Mouse (Mus musculus): Measurements from ENCODE around the gene Twsg1.
"Not testable (repeated sequence)": the region's sequence is repeated elsewhere in the genome, so short reads cannot be mapped to it uniquely, and the experiment has no call there.

Twsg1 gene

GRCm38 (mm10) chr17:65950622-65951404 is at the start of gene Twsg1:
TSS of gene Twsg1 (minus strand) at chr17:65951226.
- DNase-seq (ENCODE audit: low spot score): peak; percentile 97

GRCm38 (mm10) chr17:65988151-65988820 is 37.3 kb upstream of the Twsg1 start:
- no peak for DNase-seq (ENCODE audit: low spot score)

- not testable (repeated sequence) for DNase-seq (ENCODE audit: low spot score)
Observed at GRCm38 (mm10) chr17:65976720-65977119, 25.7 kb upstream of the Twsg1 start.

GRCm38 (mm10) chr17:65967751-65968150 is 16.7 kb upstream of the Twsg1 start:
- no peak for DNase-seq (ENCODE audit: low spot score)

- no peak for DNase-seq (ENCODE audit: low spot score)
Observed at GRCm38 (mm10) chr17:65962263-65962662, 11.2 kb upstream of the Twsg1 start.

DNA sequence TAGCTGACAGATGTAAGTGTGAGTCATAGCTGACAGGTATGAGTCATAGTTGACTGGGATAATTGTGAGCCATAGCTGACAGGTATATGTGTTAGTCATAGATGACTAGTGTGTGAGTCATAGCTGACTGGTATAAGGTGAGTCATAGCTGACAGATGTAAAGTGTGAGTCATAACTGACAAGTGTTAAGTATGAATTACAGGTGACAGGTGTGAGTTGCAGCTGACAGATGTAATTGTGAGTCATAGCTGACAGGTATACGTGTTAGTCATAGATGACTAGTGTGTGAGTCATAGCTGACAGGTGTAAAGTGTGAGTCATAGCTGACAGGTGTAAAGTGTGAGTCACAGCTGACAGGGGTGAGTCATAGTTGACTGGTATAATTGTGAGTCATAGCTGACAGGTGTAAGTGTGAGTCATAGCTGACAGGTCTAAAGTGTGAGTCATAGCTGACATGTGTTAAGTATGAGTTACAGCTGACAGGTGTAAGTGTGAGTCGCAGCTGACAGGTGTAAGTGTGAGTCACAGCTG is 10.6 kb upstream of the Twsg1 start:
- peak; percentile 84 for DNase-seq (ENCODE audit: low spot score)

DNA sequence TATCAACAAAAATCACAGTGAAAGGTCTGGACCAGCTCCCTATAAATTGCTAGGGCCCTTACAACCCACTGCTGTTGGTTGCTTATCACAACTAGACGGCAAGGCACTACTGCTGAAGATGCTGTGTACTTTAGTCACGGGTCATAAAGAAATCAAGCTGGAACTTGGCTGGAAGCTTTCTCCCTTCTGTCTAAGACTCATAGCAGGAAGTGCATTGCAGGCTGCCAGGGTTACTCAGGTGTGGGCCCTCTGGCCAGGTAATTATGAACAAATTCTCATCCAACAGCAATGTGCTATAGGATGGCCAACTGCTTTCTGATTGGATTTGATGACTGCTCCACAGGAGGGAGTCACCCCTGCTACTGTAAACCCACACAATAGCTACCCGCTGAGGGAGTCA is 8.0 kb upstream of the Twsg1 start:
- DNase-seq (ENCODE audit: low spot score): no peak

DNA sequence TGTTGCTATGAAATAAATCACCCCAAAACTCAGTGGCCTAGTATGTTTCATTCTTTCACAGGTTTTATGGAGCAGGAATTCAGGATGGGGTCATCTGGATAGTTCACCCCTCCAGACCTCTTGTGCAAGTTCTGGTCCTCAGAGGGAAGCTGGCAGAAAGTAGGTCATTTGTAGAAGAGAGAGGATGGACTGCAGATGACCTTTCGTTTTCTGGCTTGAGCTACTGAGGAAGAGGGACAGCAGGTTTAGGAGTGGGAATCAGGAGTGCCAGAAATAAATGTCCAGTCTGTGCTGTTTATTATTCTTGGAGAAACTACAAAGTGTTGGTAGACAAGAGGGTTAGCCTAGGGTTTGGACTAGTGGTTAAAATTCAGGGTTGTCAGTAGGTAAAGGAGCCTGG is 7.3 kb upstream of the Twsg1 start:
- DNase-seq (ENCODE audit: low spot score): peak; percentile 36

DNA sequence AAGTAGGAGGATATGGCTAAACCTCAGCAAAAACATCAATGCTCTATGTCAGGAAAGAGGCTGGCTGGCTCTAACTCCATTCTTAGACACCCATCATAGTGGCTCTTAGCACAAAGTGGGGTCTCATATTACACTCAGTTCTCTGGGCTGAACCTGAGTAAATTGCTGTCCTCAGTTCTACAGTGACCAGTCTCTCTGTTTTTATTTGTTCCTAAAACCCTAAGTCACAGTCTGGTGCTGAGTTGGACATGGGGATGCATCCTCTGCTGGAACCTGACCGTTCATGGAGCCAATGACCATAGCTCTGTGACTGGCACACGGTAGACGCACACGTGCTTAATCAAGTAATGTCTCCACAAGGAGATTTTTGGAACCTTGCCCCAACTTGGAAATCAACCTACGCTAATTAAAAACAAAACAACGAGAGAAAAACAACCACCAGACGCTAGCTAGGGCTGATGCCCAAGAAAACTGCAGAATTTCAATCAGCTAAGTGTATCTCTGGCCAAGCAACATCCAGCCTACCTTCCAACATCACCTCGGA is 6.8 kb upstream of the Twsg1 start:
- peak; percentile 38 for DNase-seq (ENCODE audit: low spot score)

- DNase-seq (ENCODE audit: low spot score): peak; percentile 42
Observed at GRCm38 (mm10) chr17:65956993-65957781, 6.2 kb upstream of the Twsg1 start.

GRCm38 (mm10) chr17:65956140-65956539 is 5.1 kb upstream of the Twsg1 start:
- DNase-seq (ENCODE audit: low spot score): no peak

DNA sequence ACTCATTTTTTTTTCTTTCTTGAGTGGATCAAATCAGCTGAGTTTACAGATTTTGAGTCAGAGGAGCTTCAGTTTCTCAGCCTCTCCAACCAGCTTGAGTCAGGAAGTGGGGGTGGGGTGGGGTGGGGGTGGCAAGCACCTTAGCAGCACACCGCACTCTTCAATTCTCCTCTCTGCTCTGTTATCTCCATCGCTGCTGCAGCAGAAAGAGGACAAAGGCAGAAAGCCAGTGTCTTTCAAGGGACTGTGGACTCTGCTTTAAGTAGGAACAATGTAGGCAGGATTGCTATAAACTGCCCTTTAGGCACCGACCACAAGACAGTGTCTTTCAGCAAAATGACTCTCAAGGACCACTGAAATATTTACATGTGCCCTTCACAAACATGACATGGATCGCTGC is 2.9 kb upstream of the Twsg1 start:
- DNase-seq (ENCODE audit: low spot score): no peak

DNA sequence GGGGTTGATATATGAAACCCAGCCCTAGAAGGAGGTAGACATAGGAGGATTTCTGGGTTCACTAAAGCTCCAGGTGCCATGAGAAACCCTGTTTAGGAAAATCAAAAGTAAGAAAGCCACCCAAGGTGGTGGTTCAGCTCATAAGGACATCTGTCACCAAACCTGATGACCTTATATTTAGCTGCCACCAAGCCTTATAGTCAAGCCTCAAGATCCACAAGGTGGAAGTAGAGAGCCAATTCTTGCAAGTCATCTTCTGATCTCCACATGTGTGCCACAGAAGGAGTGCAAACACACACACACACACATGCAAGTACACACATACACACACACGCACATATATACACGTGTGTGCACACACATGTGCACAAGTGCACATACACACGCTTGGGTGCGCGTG is 1.1 kb upstream of the Twsg1 start:
- peak; percentile 51 for DNase-seq (ENCODE audit: low spot score)

GRCm38 (mm10) chr17:65950183-65950582 is 843 bp downstream of the Twsg1 start:
- peak; percentile 48 for DNase-seq (ENCODE audit: low spot score)

- DNase-seq (ENCODE audit: low spot score): peak; percentile 28
Observed at GRCm38 (mm10) chr17:65947307-65947706, 3.7 kb downstream of the Twsg1 start.

- DNase-seq (ENCODE audit: low spot score): no peak
Observed at GRCm38 (mm10) chr17:65945420-65945819, 5.6 kb downstream of the Twsg1 start.

DNA sequence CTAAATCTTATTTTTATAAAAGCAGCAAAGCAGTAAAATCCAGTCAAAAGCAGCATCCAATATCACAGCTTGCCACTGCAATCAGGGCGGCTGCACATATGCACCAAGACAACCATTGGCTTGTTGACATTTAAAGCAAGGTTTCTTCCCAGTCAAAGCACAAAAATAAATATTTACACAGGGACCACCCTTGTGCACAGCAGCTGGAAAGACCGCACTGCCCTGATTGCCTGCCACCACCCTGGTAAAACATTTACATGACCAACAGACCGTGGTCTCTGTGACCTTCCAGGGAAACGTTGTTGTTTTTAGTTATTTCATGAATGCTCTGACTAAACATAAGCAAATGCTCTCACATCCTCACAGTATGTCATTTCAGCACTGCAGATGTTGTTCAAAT is 8.6 kb downstream of the Twsg1 start:
- no peak for DNase-seq (ENCODE audit: low spot score)

DNA sequence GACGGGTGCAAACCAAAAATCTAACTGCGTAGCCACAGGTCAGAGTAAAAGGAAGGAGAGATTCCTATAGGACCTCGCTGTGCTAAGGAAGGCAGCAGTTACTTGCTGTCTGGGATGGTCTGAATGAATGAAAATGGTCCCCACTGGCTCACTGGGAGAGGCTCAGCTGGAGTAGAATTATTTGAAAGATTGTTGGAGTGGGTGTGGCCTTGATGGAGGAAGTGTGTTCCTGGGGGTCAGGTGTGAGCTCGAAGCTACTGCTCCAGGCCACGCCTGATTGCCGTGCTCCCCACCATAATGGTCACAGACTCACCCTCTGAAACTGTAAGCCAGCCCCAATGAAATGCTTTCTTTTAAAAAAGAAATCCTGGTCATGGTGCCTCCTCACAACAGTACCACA is 9.8 kb downstream of the Twsg1 start:
- DNase-seq (ENCODE audit: low spot score): no peak

GRCm38 (mm10) chr17:65940221-65940620 is 10.8 kb downstream of the Twsg1 start:
- DNase-seq (ENCODE audit: low spot score): no peak

DNA sequence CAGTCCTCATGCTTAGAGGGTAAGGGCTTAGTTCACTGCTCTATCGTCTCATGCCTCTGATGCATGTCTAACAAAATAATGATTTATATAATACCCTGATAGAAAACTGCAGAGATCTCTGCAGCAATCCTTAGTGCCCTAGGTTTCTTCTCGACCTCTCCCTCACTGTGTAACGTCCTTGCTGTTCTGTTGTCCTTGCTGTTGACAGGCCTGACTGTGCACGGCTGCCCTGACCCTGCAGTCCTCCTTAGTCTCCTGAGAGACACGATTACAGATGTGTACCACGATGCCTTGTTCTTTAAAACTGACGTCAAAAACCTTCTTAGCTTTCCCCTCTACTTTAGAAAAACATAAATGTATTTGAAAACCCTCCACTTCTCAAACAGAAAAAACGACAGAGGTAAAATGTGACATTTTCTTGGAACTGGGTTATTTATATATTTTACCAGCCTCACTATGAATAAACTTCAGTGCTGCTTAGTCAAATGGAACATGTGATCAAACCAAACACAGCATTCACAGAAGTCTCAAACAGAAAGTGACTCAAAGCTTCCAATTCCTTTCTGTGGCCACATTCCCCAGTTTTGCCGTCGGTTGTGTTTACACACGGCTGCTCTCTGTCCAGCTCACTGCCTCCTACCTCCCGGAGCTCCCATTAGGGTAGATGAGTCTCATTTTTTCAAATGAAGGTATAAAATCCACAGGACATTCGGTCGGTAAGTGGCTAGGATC is 11.4 kb downstream of the Twsg1 start:
- DNase-seq (ENCODE audit: low spot score): no peak

- DNase-seq (ENCODE audit: low spot score): no peak
Observed at GRCm38 (mm10) chr17:65937671-65938070, 13.4 kb downstream of the Twsg1 start.

- no peak for DNase-seq (ENCODE audit: low spot score)
Observed at GRCm38 (mm10) chr17:65933741-65934140, 17.3 kb downstream of the Twsg1 start.

All from MN1 (cell line).